Mouse (Mus musculus): Measurements from ENCODE around the gene Pam.

Pam gene

DNA sequence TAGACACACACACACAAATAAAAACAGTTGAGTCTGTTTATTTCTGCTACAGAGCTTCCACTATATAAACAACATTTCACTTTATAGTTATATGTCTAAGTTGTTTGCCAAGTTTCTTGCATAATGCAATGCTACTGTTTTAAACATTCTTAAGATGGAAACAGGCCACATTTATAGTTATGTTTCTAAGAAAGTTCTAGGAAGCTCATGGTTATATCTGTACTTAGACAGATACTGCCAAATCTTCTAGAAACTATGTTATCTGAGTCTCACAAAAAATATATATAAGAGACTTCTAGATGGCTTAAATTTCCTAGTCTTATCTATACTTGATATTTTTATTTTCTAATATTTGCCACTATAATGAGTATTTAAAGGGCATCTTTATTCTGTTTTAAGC lies 342.2 kb downstream of the Pam start:
- DNase-seq = no peak

DNA sequence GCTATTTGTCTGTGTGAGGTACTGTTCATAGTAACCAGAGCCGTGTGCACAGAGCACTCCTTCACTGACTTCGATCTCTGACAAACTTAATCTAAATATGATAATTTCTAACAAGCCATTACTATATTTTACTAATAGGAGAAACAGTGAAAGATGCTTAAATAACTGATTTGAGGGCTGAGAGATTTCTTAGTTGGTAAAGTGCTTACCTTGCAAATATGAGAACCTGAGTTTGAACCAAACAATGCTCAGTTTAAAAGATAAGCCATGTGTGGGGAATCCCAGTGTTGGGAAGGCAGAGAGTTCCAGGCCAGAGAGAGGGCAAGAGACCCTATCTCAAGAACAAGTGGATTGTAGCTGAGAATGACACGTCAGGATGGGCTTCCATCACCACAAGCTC lies 347.3 kb downstream of the Pam start:
- no peak for DNase-seq

DNA sequence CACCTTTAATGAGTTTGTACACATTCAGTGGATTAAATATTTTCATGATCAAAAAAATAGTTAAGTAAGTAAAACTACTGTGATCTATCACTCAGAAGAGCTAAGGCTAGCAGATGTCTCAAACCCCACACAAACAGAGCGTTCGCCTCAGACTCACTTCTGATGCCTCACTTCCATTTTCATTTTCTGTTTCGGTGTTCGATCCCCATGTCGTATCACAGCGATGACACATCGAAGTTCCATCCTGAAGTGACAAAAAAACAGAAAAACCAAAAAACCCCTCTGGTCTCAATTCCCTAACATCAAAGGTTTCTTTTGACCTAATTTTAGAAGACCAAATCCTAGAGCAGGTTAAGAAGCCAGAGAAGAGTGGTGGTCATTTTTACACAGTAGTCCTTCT lies 349.2 kb downstream of the Pam start:
- DNase-seq = no peak

- DNase-seq = no peak
Measured at GRCm38 (mm10) chr1:97745712-97746111, 349.7 kb downstream of the Pam start.

Data from cerebellum, postnatal 14 days (tissue).